Mouse (Mus musculus): ENCODE measurements at regions not wholly inside any gene's neighbourhood (a gene's known extent, or its start where the extent isn't known, plus 50 kb on each side); places are given as distances from the start of the nearest gene placed in this dataset.

DNA sequence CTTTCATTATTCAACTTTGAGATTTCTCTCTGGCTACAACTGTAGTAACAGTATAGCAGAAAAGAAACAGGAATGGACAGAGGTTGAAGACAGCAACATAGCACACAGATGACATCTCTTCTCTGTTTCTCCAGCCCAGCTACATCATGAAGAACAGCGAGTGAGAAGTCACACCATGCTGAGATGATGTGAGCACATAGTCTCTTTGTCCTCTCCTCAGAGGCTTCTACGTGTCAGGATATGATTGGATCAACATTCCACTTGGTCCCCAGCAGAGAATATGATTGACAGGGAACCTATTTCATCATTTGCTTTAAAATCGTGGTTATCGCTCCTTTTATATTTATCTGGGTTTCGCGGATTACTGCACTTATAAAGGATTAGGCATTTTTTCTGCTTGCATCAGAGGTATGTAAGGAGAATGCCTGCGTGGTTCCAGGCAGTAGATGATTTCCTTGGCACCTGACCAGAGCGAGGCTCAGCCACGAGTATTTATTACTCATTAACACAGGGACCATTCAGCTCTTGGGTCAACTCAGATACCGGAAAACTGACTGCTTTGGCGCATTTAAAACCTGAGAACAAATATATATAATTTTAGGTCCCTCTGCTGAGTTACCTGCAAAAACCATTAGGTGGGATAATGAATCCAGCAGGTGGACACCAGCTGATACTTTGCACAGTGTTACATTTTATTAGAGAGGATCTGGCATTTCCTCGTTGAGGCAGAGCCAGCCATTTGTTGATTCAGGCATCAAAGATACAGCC, 237.9 kb upstream of the Gm5148 start:
- Histone ChIP-seq H3K4me3 (no peak overlapping the region), H3K4me2 (no peak overlapping the region), H3K27me3 (no peaks in the 10 kb centered on the region), H3K36me3 (no peaks in the 10 kb centered on the region), H3K4me1 (replicated peaks) (no peaks in the 10 kb centered on the region), H3K27ac (no peak overlapping the region), H3K9ac (no peak overlapping the region), H3K9me3 (no peaks in the 10 kb centered on the region)
- WGBS, result 78% methylated on average over 12 of the region's 12 CpGs
- no peak for ATAC-seq (ENCODE audit: low FRiP score)

DNA sequence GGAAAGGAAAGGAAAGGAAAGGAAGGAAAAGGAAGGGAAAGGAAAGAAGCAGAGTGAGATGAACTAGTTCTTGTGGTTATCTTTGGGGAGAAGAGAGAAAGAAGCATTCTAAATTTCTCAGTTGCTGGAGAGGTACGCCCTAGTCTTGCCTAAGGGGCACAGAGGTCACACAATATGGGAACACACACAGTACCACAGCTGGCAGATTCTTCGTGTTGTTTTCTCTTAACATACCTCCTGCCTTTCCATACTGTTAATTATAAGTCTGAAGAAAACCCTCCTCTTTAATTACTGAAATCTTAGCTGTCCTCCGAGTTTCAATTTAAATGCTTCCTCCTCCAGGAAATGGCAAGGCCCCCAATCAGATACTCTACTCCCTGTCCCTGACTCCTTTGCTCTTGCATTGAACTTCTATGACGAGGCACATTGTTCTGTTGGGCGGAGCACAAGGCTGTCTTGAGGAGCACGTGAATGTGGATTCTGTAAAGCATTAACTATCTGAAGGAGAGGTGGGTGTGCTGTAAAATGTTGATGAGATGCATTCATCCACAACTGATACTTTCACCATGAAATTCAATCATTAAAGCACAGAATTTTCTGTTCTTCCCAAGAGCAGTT, 234.2 kb upstream of the Gm5148 start:
- 57% methylated on average over 6 of the region's 6 CpGs for WGBS
- H3K4me3 ChIP-seq, result no peak overlapping the region
- H3K9ac ChIP-seq, result no peak overlapping the region
- no peak for ATAC-seq (ENCODE audit: low FRiP score)
- H3K4me1 ChIP-seq (replicated peaks), result no peaks in the 10 kb centered on the region
- H3K4me2 ChIP-seq, result no peak overlapping the region
- no peaks in the 10 kb centered on the region for H3K9me3 ChIP-seq
- no peaks in the 10 kb centered on the region for H3K27me3 ChIP-seq
- no peak overlapping the region for H3K27ac ChIP-seq
- H3K36me3 ChIP-seq, result no peaks in the 10 kb centered on the region

DNA sequence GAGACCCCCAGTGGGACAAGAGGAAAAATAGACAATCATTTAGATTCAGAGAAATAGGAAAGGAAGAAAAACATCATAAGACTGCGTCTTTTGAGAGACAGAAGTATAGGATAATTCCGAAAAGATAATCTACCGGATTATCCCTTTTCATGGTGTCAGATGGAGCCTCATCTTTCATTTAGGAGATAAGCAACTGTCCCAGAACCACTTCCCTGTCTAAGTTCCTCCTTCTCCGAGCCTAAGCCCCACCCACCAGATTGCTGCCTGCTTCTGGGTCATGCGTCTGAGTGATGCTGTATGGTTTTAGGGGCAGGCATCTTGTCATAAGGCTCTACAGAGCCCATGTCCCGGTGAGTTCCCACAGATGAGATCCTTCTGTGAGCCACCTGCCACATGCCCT, 232.3 kb upstream of the Gm5148 start:
- Histone ChIP-seq H3K36me3 (no peaks in the 10 kb centered on the region), H3K4me2 (no peak overlapping the region), H3K27ac (no peak overlapping the region), H3K27me3 (no peaks in the 10 kb centered on the region), H3K9ac (no peak overlapping the region), H3K4me3 (no peak overlapping the region), H3K4me1 (replicated peaks) (no peaks in the 10 kb centered on the region), H3K9me3 (peaks cover 1% of the 10 kb centered on the region; the same call in 1 of the 2 replicates)
- WGBS, result 94% methylated on average over 6 of the region's 6 CpGs
- no peak for ATAC-seq (ENCODE audit: low FRiP score)

DNA sequence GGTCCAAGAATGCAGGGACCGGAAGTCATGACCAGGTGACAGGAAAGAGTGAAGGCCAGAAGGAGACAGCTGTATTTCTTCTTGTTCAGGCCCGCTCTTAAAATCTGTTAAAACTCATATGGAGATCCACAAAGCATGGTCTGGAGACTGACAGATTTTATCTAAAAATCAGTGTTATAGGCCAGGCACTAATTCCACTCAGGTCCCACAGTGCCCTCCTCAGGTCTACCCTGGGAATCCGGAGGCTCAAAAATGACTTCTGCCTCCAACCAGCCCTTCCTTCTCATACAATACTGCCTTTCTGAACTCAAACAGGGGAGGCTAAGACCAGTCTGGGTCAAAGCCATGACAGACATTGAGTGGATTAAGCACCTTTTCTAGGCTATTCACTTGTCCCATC, 228.6 kb upstream of the Gm5148 start:
- Histone ChIP-seq H3K9me3 (peaks cover 5% of the 10 kb centered on the region), H3K9ac (no peak overlapping the region), H3K4me3 (no peak overlapping the region), H3K36me3 (no peaks in the 10 kb centered on the region), H3K27ac (no peak overlapping the region), H3K4me2 (no peak overlapping the region), H3K4me1 (replicated peaks) (no peaks in the 10 kb centered on the region), H3K27me3 (no peaks in the 10 kb centered on the region)
- WGBS, result 73% methylated on average over 3 of the region's 3 CpGs
- no peak for ATAC-seq (ENCODE audit: low FRiP score)

DNA sequence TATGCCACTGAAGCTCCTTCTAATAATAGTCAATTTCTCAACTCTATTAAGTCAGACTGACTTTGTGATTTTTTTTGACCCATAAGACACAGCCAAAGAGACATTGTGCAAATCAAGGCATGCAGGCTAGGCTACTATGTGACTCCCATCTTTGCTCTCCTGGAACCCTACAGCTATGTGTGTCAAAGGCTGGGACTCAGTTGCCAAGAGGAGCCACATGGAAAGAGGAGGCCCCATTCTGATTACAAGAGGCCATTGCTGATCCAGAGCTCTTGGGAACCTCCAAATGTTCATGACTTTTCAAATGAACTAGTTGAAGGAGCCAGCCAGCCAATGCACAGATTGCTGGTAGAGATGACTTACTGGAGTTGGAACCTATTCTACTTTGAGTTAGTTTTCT, 228.0 kb upstream of the Gm5148 start:
- Histone ChIP-seq H3K27me3 (no peaks in the 10 kb centered on the region), H3K36me3 (no peaks in the 10 kb centered on the region), H3K4me2 (no peak overlapping the region), H3K27ac (no peak overlapping the region), H3K4me1 (replicated peaks) (no peaks in the 10 kb centered on the region), H3K9me3 (peaks cover 5% of the 10 kb centered on the region), H3K9ac (no peak overlapping the region), H3K4me3 (no peak overlapping the region)
- ATAC-seq (ENCODE audit: low FRiP score), result no peak

DNA sequence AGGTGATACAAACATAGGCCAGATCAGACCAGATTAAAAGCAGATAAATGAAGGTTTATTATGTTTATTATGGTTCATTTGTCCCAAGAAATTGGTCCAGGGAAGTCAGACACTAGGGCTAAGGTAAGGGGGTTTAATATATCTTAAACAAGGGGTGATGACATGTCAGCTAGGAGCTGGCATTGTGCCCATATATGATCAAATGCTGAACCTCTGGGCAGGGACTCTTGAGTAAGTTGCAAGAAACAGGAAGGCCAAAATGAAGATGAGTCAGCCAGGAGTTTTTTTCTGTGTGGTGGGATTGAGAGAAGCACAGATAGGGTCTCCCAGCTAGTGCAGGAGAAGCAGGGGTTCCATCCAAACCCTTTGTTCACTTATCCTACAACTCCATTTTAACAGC, 219.4 kb upstream of the Gm5148 start:
- H3K27ac ChIP-seq, result no peak overlapping the region
- no peak for ATAC-seq (ENCODE audit: low FRiP score)
- H3K9ac ChIP-seq, result no peak overlapping the region
- no peaks in the 10 kb centered on the region for H3K4me1 ChIP-seq (replicated peaks)
- H3K4me3 ChIP-seq, result no peak overlapping the region
- no peak overlapping the region for H3K4me2 ChIP-seq
- H3K36me3 ChIP-seq, result no peaks in the 10 kb centered on the region
- H3K27me3 ChIP-seq, result no peaks in the 10 kb centered on the region
- no peaks in the 10 kb centered on the region for H3K9me3 ChIP-seq

DNA sequence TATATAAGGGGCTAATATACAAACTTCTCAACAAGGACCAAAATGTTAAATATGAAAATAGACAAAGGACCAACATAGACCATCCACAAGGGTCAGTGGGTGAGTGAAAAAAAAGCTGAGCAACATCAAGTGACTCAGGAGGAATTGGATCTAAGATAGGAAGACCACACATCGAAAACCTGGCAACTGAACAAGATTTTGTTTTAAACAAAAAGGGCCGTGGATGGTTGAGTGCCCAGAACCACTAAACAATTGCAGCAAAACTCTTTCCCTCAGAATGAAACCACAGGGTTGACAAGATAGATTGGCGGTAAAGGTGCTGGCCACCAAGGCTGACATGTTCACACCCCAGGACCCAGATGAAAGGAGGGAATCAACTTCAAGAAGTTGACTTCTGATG, 215.7 kb upstream of the Gm5148 start:
- no peaks in the 10 kb centered on the region for H3K36me3 ChIP-seq
- WGBS, result 79% methylated on average over 3 of the region's 3 CpGs
- no peak overlapping the region for H3K4me3 ChIP-seq
- no peak overlapping the region for H3K9ac ChIP-seq
- no peaks in the 10 kb centered on the region for H3K27me3 ChIP-seq
- H3K27ac ChIP-seq, result no peak overlapping the region
- peaks cover 12% of the 10 kb centered on the region for H3K4me1 ChIP-seq (replicated peaks)
- no peaks in the 10 kb centered on the region for H3K9me3 ChIP-seq
- no peak for ATAC-seq (ENCODE audit: low FRiP score)
- H3K4me2 ChIP-seq, result no peak overlapping the region

DNA sequence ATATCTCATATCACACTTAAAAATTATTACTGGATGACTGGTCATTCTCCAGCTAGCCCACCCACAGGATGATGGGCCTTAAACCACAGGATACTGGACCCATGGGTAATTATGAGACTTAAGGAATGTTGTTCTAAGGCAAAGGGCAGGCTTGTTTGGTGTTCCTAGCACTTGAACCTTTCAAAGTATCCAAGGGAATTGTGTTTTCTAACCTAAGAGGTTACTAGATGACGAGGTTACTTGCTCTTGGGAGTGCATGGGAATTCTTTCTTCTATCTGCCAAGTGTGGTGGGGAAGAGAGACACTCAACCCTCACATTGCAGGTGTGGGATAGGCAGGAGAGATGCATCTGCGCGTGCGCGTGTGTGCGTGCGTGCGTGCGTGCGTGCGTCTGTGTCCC, 214.6 kb upstream of the Gm5148 start:
- no peaks in the 10 kb centered on the region for H3K27me3 ChIP-seq
- peaks cover 12% of the 10 kb centered on the region for H3K4me1 ChIP-seq (replicated peaks)
- no peak overlapping the region for H3K27ac ChIP-seq
- no peak overlapping the region for H3K4me3 ChIP-seq
- H3K4me2 ChIP-seq, result no peak overlapping the region
- no peaks in the 10 kb centered on the region for H3K36me3 ChIP-seq
- 98% methylated on average over 11 of the region's 11 CpGs for WGBS
- no peaks in the 10 kb centered on the region for H3K9me3 ChIP-seq
- no peak overlapping the region for H3K9ac ChIP-seq
- no peak for ATAC-seq (ENCODE audit: low FRiP score)

DNA sequence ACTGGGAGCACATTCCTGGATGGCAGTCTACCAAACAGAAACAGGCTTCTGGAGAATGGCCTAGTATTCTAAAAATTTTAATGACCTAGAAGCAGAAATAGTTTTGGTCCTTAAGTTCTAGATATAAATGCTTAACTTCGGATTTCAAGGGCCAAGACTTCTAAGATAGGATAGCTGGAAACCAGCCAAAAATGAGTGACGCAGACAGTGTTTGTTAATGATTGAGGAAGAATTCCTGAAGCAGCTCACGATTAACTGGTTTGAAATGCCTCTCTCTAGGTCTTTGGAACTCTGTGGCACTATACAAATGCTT, 213.9 kb upstream of the Gm5148 start:
- H3K27ac ChIP-seq, result no peak overlapping the region
- H3K4me1 ChIP-seq (replicated peaks), result peaks cover 12% of the 10 kb centered on the region
- no peak overlapping the region for H3K4me2 ChIP-seq
- no peak for ATAC-seq (ENCODE audit: low FRiP score)
- no peak overlapping the region for H3K4me3 ChIP-seq
- no peaks in the 10 kb centered on the region for H3K27me3 ChIP-seq
- WGBS, result 54% methylated on average over 3 of the region's 3 CpGs
- H3K9ac ChIP-seq, result no peak overlapping the region
- no peaks in the 10 kb centered on the region for H3K9me3 ChIP-seq
- H3K36me3 ChIP-seq, result no peaks in the 10 kb centered on the region

DNA sequence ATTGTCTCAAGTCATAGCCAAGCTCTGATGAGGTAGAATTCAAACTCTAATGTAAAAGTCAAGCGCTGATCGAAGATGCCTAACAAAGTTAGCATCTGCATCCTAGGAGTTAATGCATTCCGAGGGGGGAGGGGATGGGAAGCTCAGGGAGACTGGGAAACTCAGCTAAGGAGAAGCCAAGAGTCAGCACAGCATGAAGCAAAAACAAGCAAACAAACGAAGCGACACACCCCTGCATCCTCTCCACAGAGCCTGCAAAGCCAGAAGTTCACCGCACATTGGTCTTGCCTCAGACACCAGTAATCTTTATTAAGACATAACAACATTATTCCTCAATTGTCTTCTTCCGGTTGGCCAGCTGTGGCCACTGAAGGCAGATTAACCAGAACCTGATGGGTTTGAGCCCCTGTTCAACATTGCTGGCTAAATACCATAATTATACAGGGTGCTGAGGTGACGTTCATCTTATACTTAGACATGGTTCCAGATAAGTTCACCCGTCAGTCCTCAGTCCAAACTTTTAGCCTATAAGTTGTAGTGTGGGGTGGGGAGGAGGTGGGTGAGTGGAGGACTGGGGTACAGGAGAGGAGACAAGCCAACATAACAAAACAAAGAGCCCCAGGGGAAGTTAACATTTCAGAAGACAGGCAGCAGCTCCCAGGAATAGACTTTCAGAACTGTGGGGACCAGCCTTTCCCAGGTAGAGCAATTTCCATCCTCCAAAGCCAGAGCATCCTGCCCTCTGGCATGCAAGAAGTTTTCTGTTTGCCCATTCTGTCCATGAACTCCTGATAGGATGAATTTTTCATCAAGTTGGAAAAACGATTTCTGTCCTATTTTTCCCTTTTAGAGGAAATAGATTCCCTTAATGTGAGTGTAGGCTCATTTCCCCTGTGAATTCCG, 213.3 kb upstream of the Gm5148 start:
- Histone ChIP-seq H3K4me1 (replicated peaks) (peaks cover 12% of the 10 kb centered on the region), H3K4me3 (no peak overlapping the region), H3K9me3 (no peaks in the 10 kb centered on the region), H3K4me2 (no peak overlapping the region), H3K9ac (no peak overlapping the region), H3K27ac (no peak overlapping the region), H3K36me3 (no peaks in the 10 kb centered on the region), H3K27me3 (no peaks in the 10 kb centered on the region)
- 48% methylated on average over 11 of the region's 11 CpGs for WGBS
- no peak for ATAC-seq (ENCODE audit: low FRiP score)

DNA sequence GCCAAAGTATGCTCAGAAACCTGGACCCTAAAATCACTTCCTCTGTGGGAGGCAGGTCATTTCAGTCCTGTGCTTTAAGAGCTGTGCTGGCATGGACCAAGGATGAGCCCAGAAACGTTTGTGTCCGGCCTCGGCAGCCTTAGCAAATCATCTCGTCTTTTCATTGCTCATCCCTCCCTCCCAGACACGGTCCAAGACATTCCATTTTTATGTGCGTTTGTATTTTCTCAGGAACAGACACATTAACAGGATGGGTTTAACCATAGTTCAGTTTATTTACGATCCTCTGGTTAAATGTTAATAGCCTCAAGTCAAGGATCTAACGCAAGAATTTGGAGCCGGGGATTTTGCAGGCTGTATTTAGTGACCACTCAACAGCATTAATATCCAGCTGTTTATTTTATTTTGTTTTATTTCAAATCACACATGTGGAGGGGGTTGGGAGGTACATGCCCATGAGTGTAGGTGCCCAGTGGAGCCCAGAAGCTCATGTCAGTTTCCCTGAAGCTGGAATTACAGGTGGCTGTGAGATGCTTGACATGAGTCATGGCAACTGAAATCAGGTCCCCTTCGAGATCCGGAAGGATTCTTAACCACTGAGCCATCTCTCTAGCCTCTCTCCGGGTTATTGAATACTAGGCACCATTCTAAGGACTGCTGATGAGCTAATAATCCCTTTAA, 212.1 kb upstream of the Gm5148 start:
- H3K36me3 ChIP-seq, result no peaks in the 10 kb centered on the region
- no peak for ATAC-seq (ENCODE audit: low FRiP score)
- 76% methylated on average over 12 of the region's 12 CpGs for WGBS
- H3K4me2 ChIP-seq, result no peak overlapping the region
- H3K9me3 ChIP-seq, result no peaks in the 10 kb centered on the region
- peaks cover 12% of the 10 kb centered on the region for H3K4me1 ChIP-seq (replicated peaks)
- H3K27ac ChIP-seq, result no peak overlapping the region
- no peak overlapping the region for H3K4me3 ChIP-seq
- no peak overlapping the region for H3K9ac ChIP-seq
- H3K27me3 ChIP-seq, result no peaks in the 10 kb centered on the region

DNA sequence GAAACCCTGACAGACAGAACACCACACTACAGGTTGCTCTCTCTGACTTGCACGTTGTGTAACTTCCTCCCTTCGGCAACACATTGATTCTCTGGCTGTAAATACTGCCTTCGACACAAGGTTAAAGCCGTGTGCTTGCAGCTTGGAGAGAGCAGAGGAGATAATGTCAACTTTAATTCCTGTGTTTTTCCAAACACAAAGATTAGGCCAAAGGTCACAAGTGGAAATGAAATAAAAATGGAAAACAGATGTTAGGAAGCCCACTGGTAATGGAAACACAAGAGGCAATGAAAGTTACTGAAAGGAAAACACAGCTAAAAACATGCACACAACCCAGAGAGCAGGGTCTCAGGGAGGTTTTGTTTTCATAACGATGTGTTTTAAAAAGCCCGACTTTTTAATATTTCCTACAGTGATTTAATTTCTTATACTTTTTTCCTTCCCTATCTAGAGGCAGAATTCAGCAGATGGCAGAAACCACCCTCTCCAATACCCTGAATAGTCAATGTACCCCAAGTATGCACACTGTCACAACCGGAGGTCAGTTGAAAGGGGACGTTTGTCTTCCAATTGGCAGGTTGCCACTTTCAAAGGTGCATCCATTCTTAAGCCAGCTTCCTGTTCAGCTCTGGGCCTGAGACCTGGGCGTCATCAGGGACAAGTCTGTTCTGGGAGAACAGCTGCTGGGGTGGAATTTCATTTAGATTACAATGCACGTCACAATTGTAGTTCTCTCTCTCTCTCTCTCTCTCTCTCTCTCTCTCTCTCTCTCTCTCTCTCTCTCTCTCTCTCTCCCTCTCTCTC, 210.8 kb upstream of the Gm5148 start:
- Histone ChIP-seq H3K27ac (peak overlapping the region; percentile 23; the same call in 1 of the 2 replicates), H3K4me2 (no peak overlapping the region), H3K27me3 (no peaks in the 10 kb centered on the region), H3K9me3 (no peaks in the 10 kb centered on the region), H3K9ac (no peak overlapping the region), H3K4me3 (no peak overlapping the region), H3K36me3 (no peaks in the 10 kb centered on the region), H3K4me1 (replicated peaks) (peaks cover 12% of the 10 kb centered on the region)
- no peak for ATAC-seq (ENCODE audit: low FRiP score)
- WGBS, result 51% methylated on average over 10 of the region's 10 CpGs

Data from hindbrain, embryonic 13.5 days (tissue).